Mouse (Mus musculus): ENCODE data around the gene Zcchc10.
"Not testable (repeated sequence)": the region's sequence is repeated elsewhere in the genome, so short reads cannot be mapped to it uniquely, and the experiment has no call there.

Gene Zcchc10

DNA sequence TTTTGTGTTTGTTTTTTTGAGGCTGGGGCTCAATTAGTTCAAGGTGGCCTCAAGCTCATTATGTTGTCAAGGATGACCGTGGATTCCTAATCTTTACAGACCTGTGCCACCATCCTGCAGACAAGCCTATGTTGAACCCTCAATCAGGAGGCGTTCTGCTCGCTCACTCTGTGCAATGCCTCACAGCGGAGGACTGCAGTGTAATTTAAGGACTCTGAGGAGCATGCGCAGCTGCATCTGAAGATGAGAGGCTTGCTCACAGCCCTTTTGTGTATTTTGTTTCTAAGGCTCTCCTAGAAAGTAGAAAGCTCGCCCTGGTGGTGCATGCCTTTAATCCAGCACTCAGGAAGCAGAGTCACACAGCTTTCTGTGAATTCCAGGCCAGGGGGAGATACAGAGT, 7.5 kb upstream of the Zcchc10 start:
- DNase-seq (ENCODE audit: extremely low spot score, low spot score): no peak

DNA sequence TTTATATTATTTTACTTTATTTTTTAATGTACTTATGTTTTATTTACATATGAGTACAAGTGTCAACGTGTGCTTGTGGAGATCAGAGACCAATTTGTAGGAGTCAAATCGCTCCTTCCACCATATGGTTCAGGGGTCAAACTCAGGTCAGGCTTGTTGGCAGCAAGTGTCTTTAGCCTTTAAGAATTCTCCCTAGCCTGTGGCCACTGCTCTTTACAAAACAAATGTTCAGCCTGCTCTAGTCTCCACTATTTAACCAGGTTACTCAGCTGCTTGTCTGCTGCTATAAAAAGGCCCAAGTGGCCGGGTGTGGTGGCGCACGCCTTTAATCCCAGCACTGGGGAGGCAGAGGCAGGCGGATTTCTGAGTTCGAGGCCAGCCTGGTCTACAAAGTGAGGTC, 6.4 kb upstream of the Zcchc10 start:
- no peak for DNase-seq (ENCODE audit: extremely low spot score, low spot score)

DNA sequence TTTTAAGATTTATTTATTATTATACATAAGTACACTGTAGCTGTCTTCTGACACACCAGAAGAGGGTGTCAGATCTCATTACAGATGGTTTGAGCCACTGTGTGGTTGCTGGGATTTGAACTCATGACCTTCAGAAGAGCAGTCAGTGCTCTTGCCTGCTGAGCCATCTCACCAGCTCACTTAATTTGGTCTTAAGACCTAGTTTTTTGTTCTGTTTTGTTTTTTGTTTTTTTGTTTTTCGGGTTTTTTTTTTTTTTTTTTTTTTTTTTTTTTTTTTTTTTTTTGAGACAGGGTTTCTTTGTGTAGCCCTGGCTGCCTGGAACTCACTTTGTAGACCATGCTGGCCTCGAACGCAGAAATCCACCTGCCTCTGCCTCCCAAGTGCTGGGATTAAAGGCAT, 5.9 kb upstream of the Zcchc10 start:
- not testable (repeated sequence) for DNase-seq (ENCODE audit: extremely low spot score, low spot score)

DNA sequence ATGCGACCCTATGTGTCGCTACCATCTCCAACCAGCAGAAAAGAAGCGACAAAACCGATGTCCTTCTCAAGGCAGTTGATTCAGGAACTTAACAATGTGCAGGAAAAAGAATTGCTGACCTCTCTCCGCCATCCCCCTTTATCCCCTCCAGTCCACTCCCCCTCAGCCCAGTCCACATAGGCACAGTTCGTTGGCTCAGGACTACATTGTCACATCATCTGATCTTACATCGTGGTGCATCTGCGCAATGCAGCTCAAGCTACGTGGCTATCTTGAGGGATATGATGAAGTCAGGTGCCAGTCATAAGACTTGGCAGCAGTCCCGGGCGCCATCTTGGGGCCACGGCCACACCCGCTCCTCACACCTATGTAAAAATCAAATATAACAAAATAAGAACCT, 4.6 kb upstream of the Zcchc10 start:
- DNase-seq (ENCODE audit: extremely low spot score, low spot score): not testable (repeated sequence)

DNA sequence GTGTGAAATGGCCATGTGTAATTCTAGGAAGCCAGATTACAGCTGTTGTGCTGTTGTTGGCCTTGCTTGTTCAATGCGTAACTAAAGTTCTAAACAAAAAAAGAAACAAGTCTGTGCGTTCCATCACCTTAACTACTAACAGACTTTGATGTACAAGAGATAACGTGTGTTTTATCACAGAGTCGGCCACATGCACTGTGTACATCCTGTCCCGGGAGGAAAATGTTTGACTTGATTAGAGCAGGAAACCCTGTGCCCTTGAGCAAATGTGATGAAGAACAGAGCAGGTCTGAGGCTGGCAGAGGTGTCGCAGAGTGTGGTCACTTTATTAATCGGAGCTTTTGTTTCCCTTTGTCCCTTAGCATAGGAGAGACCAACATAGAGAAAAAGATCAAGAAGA, 5.8 kb downstream of the Zcchc10 start:
- no peak for DNase-seq (ENCODE audit: extremely low spot score, low spot score)

DNA sequence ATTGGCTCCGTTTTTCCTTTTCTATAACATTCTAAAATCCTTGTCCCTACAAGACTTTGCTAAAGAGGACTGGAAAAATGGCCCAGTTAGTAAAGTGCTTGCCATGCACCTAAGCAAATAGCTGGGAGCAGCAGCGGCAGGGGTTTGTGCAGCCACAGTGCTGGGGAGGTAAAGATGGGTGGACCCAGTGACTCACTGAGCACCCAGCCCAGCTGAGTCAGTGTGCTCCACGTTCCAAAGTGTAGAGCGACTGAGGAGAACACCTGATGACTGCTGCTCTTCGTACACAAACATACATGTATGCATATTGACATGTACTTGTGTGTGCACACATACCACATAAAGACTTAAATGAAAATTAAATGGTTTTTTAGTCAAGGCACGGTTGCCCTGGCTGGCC, 6.6 kb downstream of the Zcchc10 start:
- DNase-seq (ENCODE audit: extremely low spot score, low spot score): no peak

DNA sequence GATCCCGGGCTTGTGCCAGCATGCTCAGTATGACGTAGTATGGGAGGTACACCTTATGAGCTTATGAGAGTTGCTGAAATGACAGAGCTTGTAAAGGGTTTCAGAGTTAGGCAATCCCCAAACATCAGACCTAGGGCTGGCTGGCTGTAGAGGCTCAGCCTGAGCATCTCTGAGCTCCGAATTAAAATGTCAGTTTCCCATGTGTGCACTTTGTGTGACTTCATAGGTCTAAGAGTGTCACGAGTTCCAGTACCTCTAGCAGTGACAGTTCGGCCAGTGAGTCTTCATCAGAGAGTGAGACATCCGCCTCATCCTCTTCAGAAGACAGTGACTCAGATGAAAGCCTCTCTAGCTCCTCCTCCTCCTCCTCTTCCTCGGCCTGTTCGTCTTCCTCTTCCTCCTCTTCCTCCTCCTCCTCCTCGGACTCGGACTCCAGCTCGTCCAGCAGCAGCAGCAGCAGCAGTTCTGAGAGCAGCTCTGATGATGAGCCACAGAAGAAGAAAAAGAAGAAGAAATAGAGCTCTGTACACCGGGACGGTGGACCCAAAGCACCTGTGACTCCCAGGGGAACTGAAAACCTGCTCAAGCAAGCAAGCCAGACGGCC, 7.7 kb downstream of the Zcchc10 start:
- DNase-seq (ENCODE audit: extremely low spot score, low spot score): no peak

DNA sequence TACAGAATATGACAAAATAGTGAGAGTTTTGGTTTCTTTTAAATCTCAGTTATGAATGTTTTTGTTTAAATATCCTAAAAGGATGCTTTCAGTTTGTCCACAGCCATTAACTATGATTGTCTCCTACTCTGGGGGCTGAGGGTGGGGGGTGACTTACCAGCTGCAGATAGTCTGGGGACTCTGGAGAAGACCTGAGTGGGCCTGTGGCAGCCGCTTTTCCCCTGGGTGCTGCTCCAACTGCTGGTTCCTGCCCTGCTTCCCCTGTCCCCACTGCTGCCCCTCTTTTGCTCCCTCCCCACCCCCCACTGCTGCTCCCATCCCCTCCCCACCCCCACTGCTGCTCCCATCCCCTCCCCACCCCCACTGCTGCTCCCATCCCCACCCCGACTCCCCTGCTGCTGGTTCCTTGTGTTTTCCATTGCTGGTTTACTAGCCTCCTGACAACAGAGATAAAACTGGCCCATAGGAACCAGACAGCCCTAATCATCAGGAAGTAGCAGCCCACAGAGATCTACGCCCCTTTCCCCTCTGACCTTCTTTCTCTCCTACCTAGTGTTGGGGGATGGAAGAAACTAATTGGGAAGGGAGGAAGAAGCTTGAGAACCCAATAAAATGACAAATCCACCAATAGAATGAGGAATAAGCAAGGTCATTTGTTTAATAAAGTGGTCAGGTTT, 11.2 kb downstream of the Zcchc10 start:
- no peak for DNase-seq (ENCODE audit: extremely low spot score, low spot score)

DNA sequence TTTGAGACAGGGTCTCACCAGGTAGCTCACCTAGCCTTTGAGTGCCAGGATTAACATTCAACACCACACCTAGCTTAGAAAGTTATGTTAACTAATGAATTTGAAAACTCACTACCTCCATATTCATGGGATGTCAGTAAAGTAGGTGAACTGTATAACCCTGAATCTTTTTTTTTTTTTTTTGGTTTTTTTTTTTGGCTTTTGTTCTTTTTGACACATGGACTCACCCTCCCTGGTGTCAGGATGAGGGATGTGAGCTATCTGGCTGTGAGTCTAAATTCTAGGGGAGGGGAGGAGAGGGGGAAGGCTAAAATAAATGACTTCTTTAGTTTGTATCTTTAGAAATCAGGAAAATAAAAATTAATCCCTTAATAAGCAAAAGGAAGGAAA, 11.7 kb downstream of the Zcchc10 start:
- no peak for DNase-seq (ENCODE audit: extremely low spot score, low spot score)

DNA sequence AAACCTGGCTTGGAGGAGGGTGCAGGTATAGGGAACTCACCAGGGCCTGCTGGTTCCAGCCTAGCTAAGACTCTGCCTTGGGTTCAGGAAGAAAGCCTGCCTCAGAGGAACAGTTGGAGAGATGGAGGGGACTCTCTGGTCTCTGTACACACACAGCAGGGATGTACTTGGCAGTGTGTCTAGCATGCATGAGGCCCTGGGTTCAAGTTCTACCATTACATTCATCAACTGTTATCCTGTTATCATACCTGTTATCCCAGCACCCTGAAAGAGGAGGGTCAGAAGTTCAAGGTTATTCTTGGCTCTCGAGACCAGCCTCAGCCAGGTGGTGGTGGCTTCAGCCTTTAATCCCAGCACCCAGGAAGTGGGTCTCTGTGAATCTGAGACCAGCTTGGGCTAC, 12.4 kb downstream of the Zcchc10 start:
- DNase-seq (ENCODE audit: extremely low spot score, low spot score): no peak

DNA sequence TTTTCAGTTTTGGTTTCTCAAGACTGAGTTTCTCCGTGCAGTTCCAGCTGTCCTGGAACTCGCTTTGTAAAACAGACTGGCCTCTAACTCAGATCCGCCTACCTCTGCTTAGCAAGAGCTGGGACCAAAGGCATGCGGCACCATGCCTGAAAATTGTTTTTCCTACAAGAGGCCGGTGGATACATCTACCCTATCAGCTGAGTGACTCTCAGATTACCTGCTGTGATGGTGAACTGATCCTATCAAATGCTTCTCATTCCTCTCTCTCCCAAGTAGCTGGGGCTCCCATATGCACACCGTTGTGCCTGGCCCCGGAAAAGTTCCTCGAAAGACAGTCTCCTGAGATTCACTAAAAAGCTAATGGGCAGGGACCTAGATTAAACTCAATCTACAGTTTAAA, 13.2 kb downstream of the Zcchc10 start:
- DNase-seq (ENCODE audit: extremely low spot score, low spot score): no peak

DNA sequence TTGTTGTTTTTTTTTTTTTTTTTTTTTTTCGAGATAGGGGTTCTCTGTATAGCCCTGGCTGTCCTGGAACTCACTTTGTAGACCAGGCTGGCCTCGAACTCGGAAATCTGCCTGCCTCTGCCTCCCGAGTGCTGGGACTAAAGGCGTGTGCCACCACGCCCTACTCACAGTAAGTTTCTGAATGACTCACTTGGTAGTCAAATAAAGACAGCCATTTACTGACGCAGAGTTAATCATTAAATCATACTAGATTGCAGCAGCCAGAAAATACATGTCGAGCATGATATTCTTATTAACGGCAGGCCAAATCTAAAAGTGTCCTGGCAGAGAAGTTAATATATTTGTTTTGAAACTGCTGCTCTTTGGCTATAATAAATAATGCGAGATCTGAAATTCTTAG, 16.5 kb downstream of the Zcchc10 start:
- not testable (repeated sequence) for DNase-seq (ENCODE audit: extremely low spot score, low spot score)

DNA sequence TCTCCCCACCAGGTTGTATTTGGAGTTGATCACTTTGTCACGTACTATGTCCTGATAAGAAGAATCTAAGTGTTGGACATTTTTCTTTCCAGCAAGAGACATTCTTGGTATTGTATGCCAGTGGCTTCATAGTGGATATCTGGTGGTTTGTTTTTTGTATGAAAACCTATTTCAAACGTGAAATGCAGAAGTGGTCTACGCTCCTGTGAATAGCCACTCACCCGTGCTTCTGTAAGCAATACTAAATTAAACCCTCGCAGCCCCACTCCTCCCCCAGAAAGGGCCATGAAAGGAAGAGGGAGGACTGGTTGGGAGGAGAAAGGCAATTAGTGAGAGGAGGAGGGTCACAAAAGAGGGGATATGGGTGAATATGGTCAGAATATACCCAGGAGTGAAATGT, 18.2 kb downstream of the Zcchc10 start:
- DNase-seq (ENCODE audit: extremely low spot score, low spot score): no peak

DNA sequence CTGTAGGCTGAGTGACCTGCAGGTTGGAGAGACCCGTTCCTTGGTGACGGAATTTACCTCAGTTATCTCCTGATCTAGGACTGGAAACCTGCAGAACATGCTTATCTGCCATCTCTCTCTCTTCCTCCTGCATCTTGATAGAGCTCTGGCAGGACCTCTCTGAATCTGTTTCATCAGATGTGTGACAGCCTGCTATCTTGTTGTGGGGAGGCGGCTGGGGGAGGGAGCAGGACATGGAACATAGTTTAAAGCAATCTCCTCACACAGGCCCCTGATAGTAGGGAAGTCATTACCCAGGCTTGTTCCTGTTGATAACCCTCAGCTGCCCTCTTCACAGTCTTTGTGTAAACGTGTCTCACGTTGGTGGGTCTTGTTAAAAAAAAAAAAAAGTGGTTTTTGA, 20.8 kb downstream of the Zcchc10 start:
- no peak for DNase-seq (ENCODE audit: extremely low spot score, low spot score)

DNA sequence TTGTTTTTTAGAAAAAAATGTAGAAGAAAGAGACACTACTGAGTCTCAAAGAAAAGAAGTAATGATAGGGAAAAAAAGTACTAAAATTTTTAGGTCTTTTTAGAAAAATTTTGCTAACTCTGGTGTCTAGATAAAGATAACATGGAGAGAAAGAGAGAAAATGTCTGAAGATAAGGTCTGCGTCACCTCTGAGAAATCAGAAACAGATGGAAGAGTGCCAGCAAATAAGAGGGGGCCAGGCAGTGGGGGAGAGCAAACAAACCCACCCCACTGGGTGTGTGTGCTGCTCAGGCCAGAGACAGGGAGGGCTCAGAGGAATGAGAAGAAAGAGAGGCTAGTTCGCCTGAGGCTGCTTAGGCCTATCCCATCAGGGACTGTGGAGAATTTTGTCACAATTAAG, 21.3 kb downstream of the Zcchc10 start:
- no peak for DNase-seq (ENCODE audit: extremely low spot score, low spot score)

DNA sequence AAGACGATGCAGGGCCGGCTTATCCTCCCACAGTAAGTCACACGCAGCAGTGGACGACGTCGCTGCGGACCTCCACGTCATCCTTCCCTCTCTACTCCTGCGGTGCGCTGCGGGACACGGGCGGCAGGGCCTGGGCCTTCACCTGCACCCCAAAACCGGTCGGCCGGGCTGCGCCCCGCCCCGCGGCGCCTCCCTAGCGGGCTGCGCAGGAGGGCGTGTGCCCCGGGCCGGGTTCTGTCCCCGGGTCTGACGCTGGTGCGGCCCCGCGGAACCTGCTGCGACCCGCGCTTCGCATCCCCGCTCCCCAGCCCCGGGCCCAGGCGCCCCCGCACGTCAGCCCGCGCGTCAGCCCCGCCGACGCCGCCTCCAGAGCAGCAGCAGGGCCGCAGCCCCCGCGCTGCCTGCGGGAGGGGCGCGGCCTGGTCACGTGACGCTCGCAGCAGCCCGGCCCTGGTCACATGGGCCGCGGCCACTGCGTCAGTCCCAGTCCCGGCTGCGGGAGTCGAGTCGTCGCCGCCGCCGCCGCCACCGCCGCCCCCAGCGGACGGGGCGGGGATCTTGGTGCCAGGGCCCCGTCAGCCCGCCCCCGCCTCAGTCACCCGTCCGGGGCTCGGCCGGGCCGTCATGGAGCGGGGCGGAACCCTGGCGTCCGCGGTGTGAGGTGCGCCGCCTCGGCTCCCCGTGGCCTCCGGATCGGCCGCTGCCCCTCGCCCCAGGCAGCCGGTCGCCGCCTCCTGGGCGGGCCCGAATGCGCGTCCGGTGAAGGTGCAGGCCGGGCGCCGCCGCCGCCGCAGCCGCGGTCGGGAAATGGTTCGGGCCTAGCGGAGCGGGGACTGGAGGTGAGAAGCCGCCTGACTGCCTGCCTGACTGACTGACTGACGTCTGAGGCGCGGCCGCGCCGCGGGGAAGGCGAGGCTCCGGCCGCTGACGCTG, 26.1 kb downstream of the Zcchc10 start, which contains the start of gene Aff4:
Gene Aff4 (plus strand): TSS at position 543 of the 933 bp plus-strand sequence.
- DNase-seq (ENCODE audit: extremely low spot score, low spot score): peak; percentile 90

DNA sequence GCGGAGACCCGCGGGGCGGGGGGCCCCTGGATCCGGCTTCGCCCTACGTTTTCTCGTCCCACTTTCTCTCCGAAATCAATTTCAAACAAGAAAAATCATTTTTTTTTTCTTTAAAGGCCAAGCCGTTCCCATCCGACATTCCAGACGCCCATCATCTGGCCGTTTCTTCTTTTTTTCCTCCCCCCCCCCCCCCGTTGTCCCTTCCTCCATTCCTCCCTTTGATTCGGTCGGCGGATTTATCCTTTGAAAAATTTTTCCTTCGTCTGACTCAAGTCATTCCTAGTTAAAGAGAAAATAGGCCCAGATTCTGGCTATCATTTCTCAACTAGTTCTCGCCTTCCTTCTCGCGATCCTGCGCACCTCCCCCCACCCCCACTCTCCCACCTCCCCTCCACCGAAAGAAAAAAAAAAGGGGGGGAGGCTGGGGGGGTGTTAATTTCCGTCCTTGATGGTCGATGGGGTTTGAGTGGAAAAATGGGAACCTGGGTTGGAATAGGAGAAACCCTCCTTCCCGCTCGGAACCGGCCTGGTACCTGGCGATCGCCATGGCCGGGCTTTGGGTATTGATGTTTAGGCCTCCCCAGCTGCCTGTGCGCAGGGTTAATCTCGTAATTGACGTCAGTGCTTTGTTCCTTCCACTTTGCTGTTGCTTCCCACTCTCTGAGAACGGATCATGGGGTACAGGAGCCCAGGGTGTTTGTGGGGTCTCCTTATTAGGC, 26.9 kb downstream of the Zcchc10 start:
- DNase-seq (ENCODE audit: extremely low spot score, low spot score): peak; percentile 75

DNA sequence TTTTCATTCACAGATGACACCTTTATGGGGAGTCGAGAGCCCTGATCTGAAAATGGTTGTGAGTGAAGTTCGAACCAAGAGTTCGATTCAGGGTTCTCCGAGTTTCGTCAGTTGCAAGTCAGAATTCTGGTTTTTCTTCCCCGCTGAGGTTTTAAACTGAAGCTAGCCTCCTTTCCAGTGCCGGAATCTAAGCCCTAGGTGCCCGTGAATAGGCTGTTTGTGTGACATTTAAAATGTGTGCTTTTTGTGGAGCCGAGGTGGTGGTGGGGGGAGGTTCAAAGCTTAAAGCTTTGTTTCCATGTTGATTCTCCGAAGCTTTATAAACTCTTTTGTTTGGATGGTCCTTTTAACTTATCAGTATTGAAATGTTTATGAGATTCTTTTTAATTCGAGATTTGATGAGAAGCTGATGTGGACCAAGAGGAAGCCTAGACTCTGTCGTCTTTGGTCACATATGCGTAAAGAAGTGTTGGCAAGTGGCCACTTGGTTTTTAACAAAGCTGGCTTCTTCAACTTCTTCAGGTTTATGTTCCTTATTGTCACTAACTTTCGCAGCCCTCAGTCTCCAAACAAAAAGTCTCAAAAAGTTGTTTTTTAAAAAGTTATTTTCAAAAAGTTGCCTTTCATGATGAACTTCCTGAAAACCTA, 27.6 kb downstream of the Zcchc10 start:
- DNase-seq (ENCODE audit: extremely low spot score, low spot score): no peak

DNA sequence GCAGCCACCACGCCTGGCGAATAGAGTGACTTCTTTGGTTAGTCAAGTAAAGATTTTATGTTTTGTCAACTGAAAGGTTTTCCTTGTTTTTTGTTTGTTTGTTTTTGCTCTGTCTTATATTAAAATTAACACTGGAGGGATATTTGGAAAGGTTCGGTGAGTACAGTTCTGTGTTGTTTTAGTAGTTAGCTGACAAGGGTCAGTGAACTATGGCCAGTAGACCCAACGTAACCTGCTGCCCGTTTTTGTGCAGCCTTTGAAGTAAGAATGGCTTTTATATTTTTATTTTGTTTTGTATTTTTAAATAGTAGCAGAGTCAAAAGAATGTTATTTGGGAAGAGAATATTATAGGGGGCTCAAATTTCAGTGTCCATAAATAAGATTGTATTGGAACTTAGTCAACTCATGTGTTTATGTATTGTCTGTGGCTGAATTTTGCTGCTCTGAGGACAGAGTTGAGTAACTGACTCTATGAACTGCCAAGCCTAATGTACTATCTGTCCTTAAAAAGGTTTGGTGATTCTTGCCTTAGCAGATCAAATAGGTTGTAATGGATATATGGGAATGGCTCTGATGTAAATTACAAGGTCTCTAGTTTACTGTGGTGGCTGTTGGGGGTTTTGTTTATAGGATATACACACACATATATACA, 34.2 kb downstream of the Zcchc10 start:
- no peak for DNase-seq (ENCODE audit: extremely low spot score, low spot score)

DNA sequence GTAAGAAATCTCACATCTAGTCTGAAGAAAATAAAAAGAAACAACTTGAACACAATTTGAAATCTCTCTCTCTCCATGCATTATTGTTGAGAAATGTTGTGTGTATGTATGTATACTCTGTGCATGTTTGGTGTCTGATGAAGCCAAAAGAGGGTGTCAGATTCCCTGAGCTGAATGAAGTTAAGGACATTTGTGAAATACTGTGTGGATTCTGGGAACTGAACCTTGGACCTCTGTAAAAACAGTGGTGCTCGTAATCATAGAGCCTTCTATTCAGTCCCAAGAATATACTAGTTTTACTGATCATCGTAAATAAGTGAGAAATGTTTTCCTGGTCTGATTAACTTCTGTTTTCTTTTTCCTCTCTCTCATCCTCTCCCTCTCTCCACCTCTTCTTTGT, 42.6 kb downstream of the Zcchc10 start:
- no peak for DNase-seq (ENCODE audit: extremely low spot score, low spot score)

DNA sequence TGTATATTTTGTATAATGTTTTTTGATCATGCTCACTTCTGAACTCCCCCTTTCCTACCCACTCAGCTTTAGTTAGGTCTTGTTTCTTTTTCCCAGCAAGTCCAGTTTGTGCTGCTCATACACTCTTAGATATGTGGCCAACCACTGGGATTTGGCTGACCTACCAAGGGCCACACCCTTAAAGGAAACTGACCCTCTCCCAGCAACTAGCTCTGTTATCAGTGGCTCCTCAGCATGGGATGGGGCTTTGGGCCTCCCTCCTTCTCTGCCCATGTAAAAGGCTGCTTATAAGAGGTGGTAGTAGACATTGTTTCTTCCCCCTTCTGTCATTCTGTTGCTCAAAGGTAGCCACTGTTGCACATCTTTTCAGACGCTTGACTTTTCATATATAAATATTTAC, 54.4 kb downstream of the Zcchc10 start:
- DNase-seq (ENCODE audit: extremely low spot score, low spot score): no peak

All from neural tube, embryonic 10.5 days (tissue).